Mouse (Mus musculus) C2C12 (cell line): ENCODE results near the gene Usp7. TPM values are rescaled to one million over a fixed set of nuclear protein-coding genes. Genes with fewer than 3 reads are reported as not detected.

Experiments
- H3K27me3 ChIP-seq: one replicate; pipeline ENCODE4 v1.6.1; 2011; ENCODE audit not compliant: control insufficient read depth, insufficient read depth, insufficient read length
- H3K36me3 ChIP-seq: one replicate; pipeline ENCODE4 v1.6.1; 2011; ENCODE audit not compliant: control insufficient read depth, insufficient read depth
- H3K4me3 ChIP-seq: one replicate; pipeline ENCODE4 v1.5.1; 2011; ENCODE audit warnings: mild to moderate bottlenecking, control low read depth; ENCODE audit not compliant: poor library complexity, insufficient read depth, severe bottlenecking
- H3K79me2 ChIP-seq: one replicate; pipeline ENCODE4 v1.6.1; 2011; ENCODE audit not compliant: control insufficient read depth, insufficient read depth
- H3K79me3 ChIP-seq: one replicate; pipeline ENCODE4 v1.6.1; 2011; ENCODE audit warnings: low read depth, control low read depth
- H3ac ChIP-seq: one replicate; pipeline ENCODE3; 2011; ENCODE audit warnings: low read depth; ENCODE audit not compliant: control insufficient read depth, insufficient read length
- CEBPB ChIP-seq: IDR thresholded peaks from one replicate; pipeline ENCODE4 v1.6.1; 2011; ENCODE audit warnings: low read depth, mild to moderate bottlenecking, control low read depth, moderate library complexity
- CTCF ChIP-seq: IDR thresholded peaks from one replicate; pipeline ENCODE4 v1.5.1; 2011; ENCODE audit not compliant: control insufficient read depth, insufficient read depth, insufficient read length
- FOSL1 ChIP-seq: IDR thresholded peaks from one replicate; pipeline ENCODE4 v1.8.0; 2011; ENCODE audit warnings: mild to moderate bottlenecking, low read length; ENCODE audit not compliant: poor library complexity, insufficient read depth, severe bottlenecking
- MAX ChIP-seq: IDR thresholded peaks from one replicate; pipeline ENCODE4 v1.6.1; 2011; ENCODE audit warnings: mild to moderate bottlenecking, control low read depth
- MYOD1 ChIP-seq: IDR thresholded peaks from one replicate; pipeline ENCODE4 v1.6.1; 2011; ENCODE audit warnings: low read depth; ENCODE audit not compliant: control insufficient read depth, insufficient read length
- MYOG ChIP-seq: IDR thresholded peaks from one replicate; pipeline ENCODE4 v1.6.1; 2011; ENCODE audit not compliant: control insufficient read depth, insufficient read length; ENCODE audit errors: extremely low read depth
- USF1 ChIP-seq: IDR thresholded peaks from one replicate; pipeline ENCODE4 v1.6.1; 2011; ENCODE audit warnings: low read depth, mild to moderate bottlenecking, control low read depth, moderate library complexity
- polyA plus RNA-seq: library from polyadenylated mRNA; unstranded; fragments of >200 nt; fragmentation: generic; extraction: Trizol; gene quantifications from one replicate; pipeline ENCODE4 v1.2.1, GENCODE M21; 2012; ENCODE audit warnings: missing spikeins

Gene Usp7
- polyA plus RNA-seq, 1 experiment: 28.2 TPM

DNA sequence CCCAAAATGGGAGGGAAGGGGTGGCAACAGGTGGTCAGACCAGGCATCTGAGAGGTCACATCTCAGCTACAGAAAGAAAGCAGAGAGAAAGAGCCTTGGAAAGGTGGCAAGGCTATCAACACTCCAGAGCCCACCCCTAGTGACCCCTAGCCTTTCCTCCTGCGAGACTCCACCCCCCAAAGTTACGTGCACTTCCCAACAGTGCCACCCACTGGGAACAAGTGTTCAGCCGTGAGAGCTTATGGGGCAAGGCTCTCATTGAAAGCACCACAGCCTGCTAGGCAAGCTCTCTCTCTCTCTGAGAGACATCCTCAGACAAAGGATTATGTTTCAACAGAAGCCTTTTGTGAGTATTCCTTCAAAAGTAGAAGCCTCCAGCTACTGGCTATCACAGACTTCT, 2.8 kb upstream of the Usp7 start:
- H3K79me3 ChIP-seq: no peaks in the 10 kb centered on the region
- no peaks in the 10 kb centered on the region for H3K27me3 ChIP-seq
- H3K4me3 ChIP-seq: no peak overlapping the region
- no peaks in the 10 kb centered on the region for H3K36me3 ChIP-seq
- H3ac ChIP-seq: no peak overlapping the region
- TF ChIP-seq USF1 (no peak), CEBPB (no peak), MAX (no peak), CTCF (no peak), MYOD1 (no peak), FOSL1 (no peak), MYOG (no peak)
- no peaks in the 10 kb centered on the region for H3K79me2 ChIP-seq

DNA sequence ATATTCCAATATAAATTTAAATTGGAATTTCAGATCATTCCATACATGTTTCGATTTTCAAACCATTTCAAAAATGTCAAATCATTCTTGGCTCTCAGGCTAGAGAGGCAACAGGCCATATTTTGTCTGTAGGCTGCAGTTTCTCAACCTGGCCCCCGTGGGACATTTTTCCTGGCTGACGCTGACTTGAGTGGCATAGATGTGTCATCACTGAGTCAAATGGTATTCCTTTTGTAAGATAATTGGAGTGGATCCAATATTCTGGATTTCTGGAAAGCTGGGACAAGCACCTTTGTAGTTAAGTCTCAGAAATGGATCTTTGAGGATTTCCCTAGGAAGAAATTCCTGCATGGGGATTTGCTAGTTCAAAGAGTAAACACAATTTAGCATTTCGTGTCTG, 1.2 kb downstream of the Usp7 start:
- no peak overlapping the region for H3K4me3 ChIP-seq
- H3K79me2 ChIP-seq: no peaks in the 10 kb centered on the region
- TF ChIP-seq MYOD1: no peak
- peak; percentile 65 for TF ChIP-seq FOSL1
- no peak for TF ChIP-seq CTCF
- peak; percentile 58 for TF ChIP-seq CEBPB
- TF ChIP-seq MAX: no peak
- no peak for TF ChIP-seq USF1
- TF ChIP-seq MYOG: no peak
- no peaks in the 10 kb centered on the region for H3K27me3 ChIP-seq
- H3K36me3 ChIP-seq: no peaks in the 10 kb centered on the region
- no peak overlapping the region for H3ac ChIP-seq
- no peaks in the 10 kb centered on the region for H3K79me3 ChIP-seq

GRCm38 (mm10) chr16:8784753-8785152, 7.4 kb downstream of the Usp7 start:
- no peaks in the 10 kb centered on the region for H3K79me2 ChIP-seq
- H3ac ChIP-seq: no peak overlapping the region
- H3K79me3 ChIP-seq: no peaks in the 10 kb centered on the region
- TF ChIP-seq CEBPB (no peak), MYOD1 (no peak), MYOG (no peak), FOSL1 (no peak)
- no peak overlapping the region for H3K4me3 ChIP-seq
- no peaks in the 10 kb centered on the region for H3K36me3 ChIP-seq
- H3K27me3 ChIP-seq: no peaks in the 10 kb centered on the region

DNA sequence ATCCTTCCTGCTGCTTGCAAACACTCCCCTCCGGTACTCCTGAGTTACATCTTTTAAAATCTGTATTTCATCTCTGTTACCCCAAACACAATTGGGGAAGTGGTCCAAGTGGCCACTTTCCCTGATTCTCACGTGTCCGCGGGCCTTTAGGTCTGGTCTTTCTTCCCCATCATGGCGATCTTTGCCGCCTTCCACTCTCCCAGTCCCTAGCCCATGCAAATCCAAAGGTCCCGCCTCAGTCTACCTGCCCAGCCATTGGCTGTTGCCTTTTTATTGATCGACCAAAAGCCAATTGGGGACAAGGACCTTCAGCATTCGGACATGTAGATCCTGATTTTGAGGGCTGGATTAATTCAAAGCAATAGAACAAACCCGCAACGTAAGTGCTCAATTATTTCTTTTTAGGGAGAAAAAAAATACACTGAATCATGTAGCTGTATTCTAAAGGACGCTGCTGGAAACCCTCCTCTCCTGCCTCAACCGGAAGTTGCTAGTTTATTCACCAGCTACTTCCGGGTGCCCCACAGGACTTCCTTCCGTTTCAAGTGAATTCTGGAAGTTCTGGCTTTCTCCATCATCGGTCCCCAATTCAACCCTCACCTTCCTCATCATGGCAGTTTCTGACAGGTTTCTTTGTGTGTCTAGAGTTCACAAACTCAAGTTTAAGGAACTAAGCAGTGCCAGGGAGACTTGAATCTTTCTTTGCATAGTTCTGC, 8.8 kb downstream of the Usp7 start:
- H3K36me3 ChIP-seq: no peaks in the 10 kb centered on the region
- no peak overlapping the region for H3ac ChIP-seq
- H3K4me3 ChIP-seq: no peak overlapping the region
- no peaks in the 10 kb centered on the region for H3K27me3 ChIP-seq
- no peaks in the 10 kb centered on the region for H3K79me3 ChIP-seq
- H3K79me2 ChIP-seq: no peaks in the 10 kb centered on the region
- no peak for TF ChIP-seq MYOD1
- no peak for TF ChIP-seq CEBPB
- TF ChIP-seq USF1: no peak
- TF ChIP-seq FOSL1: no peak
- TF ChIP-seq MYOG: no peak
- no peak for TF ChIP-seq MAX
- no peak for TF ChIP-seq CTCF

- Histone ChIP-seq H3ac (no peak overlapping the region), H3K79me3 (no peaks in the 10 kb centered on the region), H3K79me2 (no peaks in the 10 kb centered on the region), H3K36me3 (no peaks in the 10 kb centered on the region), H3K27me3 (no peaks in the 10 kb centered on the region), H3K4me3 (no peak overlapping the region)
- TF ChIP-seq CEBPB (no peak), MYOG (no peak), USF1 (no peak), CTCF (no peak), FOSL1 (no peak), MYOD1 (no peak), MAX (no peak)
These were observed 10.4 kb downstream of the Usp7 start for GRCm38 (mm10) chr16:8781660-8782059.

DNA sequence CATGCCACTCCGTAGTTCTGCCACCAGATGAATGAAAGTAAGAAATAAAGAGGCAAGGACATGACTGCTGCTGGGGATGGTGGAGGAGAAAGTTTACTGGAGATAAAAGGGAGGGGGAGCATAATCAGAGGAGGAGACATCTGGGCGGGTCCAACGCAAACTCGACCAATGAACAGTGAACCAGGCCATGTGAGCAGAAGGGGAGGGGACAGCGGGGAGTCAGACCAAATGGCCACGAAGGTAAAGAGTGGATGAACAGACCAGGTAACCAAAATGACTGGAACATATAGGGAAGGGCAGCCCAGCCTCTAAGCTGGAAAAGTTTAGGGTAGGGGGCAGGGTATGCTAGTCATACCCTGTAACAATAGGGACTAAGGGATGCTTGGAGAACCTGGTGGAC, 10.9 kb downstream of the Usp7 start:
- Histone ChIP-seq H3K79me3 (no peaks in the 10 kb centered on the region), H3K79me2 (no peaks in the 10 kb centered on the region), H3ac (no peak overlapping the region), H3K27me3 (no peaks in the 10 kb centered on the region), H3K36me3 (no peaks in the 10 kb centered on the region), H3K4me3 (no peak overlapping the region)
- TF ChIP-seq MYOD1: no peak
- TF ChIP-seq USF1: no peak
- no peak for TF ChIP-seq FOSL1
- no peak for TF ChIP-seq CTCF
- TF ChIP-seq MYOG: no peak
- no peak for TF ChIP-seq MAX
- TF ChIP-seq CEBPB: no peak
